Mouse (Mus musculus): ENCODE measurements around the gene Mtor.

Gene Mtor

GRCm38 (mm10) chr4:148591637-148592380 lies 143.4 kb downstream of the Mtor start:
- in situ Hi-C loops (cut with MboI, MseI) = loop anchor here in 1 of 2 experiments (5.0 kb wide), 1 partner anchor 430 kb away; the partner anchor contains the start of genes Fbxo2 and Fbxo44

GRCm38 (mm10) chr4:148593996-148594395 lies 145.6 kb downstream of the Mtor start:
- in situ Hi-C loops (cut with MboI, MseI) = loop anchor here in 1 of 2 experiments (5.0 kb wide), 1 partner anchor 432 kb away; the partner anchor contains the start of genes Fbxo2 and Fbxo44

GRCm38 (mm10) chr4:148595916-148596315 lies 147.5 kb downstream of the Mtor start:
- in situ Hi-C loops (cut with MboI, MseI) = no loop called here

- in situ Hi-C loops (cut with MboI, MseI) = no loop called here
Observed at GRCm38 (mm10) chr4:148596731-148597130, 148.3 kb downstream of the Mtor start.

GRCm38 (mm10) chr4:148598826-148599225 lies 150.4 kb downstream of the Mtor start:
- in situ Hi-C loops (cut with MboI, MseI) = no loop called here

GRCm38 (mm10) chr4:148600316-148600715 lies 151.9 kb downstream of the Mtor start:
- in situ Hi-C loops (cut with MboI, MseI) = loop anchor here (5.0 to 10.0 kb wide), 2 partner anchors 438 to 1414 kb away; partner anchors contain the start of genes Fbxo2 (in 1 of the 2) and Fbxo44 (in 1 of the 2)

GRCm38 (mm10) chr4:148601871-148602270 lies 153.5 kb downstream of the Mtor start:
- in situ Hi-C loops (cut with MboI, MseI) = loop anchor here (5.0 to 10.0 kb wide), 2 partner anchors 440 to 1413 kb away; partner anchors contain the start of genes Fbxo2 (in 1 of the 2) and Fbxo44 (in 1 of the 2)

GRCm38 (mm10) chr4:148602357-148603120 lies 154.1 kb downstream of the Mtor start, which contains the start of gene Masp2:
Masp2 (plus strand) TSS chr4:148602554.
- in situ Hi-C loops (cut with MboI, MseI) = loop anchor here (5.0 to 10.0 kb wide), 2 partner anchors 440 to 1412 kb away; partner anchors contain the start of genes Fbxo2 (in 1 of the 2) and Fbxo44 (in 1 of the 2)

GRCm38 (mm10) chr4:148603376-148604139 lies 155.1 kb downstream of the Mtor start:
- in situ Hi-C loops (cut with MboI, MseI) = loop anchor here (5.0 to 10.0 kb wide), 2 partner anchors 441 to 1411 kb away; partner anchors contain the start of genes Fbxo2 (in 1 of the 2) and Fbxo44 (in 1 of the 2)

GRCm38 (mm10) chr4:148604141-148604540 lies 155.7 kb downstream of the Mtor start:
- in situ Hi-C loops (cut with MboI, MseI) = loop anchor here (5.0 to 10.0 kb wide), 2 partner anchors 442 to 1411 kb away; partner anchors contain the start of genes Fbxo2 (in 1 of the 2) and Fbxo44 (in 1 of the 2)

GRCm38 (mm10) chr4:148604541-148605165 lies 156.2 kb downstream of the Mtor start:
- in situ Hi-C loops (cut with MboI, MseI) = loop anchor here (5.0 to 10.0 kb wide), 3 partner anchors 47 to 1410 kb away; partner anchors contain the start of genes Exosc10 (in 1 of the 2), Fbxo2 (in 1 of the 2) and Fbxo44 (in 1 of the 2)
